Mouse (Mus musculus) cerebellum, adult (tissue): ENCODE data around the gene Mst1r.

Source experiments
- ATAC-seq: cut with Nextera tagmentation; 2 replicates; pipeline ENCODE4 v1.9.2; 2017; ENCODE audit warnings: mild to moderate bottlenecking, moderate library complexity, mixed read lengths; ENCODE audit not compliant: insufficient number of reproducible peaks, low FRiP score, low TSS enrichment

The Mst1r gene

DNA sequence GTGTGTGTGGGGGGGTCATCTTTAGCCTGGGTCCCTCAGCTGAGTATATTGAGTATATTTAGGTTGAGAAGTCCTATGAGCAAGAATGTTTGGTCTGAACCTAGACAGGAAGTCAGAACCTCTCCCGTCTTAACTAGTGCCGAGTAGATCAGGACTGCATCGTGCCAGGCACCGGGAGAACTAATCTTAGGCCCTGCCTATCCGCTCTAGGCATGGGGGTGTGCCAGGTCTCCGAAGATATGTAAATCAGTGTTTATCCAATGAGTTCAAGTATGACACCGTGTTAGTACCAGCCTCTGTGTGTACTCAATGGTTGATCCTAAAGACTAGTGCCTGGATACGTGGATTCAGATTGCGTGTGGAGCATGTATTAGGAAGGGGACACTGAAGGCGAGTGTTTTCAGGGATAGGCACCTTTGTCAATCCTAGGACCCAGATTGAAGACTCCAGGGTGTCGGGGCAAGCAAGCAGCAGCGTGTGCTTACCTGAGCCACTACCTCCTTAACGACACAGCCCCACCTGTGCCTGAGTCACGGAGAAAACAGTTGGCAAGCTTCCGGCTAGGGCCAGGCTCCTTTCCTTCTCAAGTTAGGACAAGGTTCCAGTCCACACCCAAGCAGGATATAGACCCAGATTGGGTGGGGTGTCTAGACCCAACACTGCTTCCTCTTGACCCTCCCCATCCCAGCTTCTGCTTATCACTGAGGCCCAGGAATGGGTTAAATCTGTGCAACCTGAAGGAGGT, 3.5 kb downstream of the Mst1r start:
- no peak for ATAC-seq

DNA sequence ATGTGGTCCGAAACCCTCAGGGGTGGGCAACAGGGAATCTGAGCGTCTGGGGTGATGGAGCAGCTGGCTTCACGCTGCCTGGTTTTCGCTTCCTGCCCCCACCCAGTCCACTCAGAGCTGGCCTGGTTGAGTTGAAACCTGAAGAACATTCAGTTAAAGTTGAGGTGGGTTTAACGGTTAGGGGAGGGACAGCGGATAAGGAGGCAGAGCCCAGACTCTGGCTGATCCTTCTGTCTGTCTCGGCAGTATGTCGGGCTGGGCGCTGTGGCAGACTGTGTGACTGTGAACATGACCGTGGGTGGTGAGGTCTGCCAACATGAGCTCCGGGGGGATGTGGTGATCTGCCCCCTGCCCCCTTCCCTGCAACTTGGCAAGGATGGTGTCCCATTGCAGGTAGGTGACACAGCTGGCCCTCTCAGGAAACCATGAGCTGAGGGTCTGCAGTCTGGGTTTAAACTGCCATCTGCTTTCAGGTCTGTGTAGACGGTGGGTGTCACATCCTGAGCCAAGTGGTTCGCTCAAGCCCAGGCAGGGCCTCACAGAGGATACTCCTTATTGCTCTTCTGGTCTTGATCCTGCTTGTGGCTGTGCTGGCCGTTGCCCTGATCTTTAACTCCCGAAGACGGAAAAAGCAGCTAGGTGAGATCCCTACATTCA, 8.2 kb downstream of the Mst1r start:
- no peak for ATAC-seq

DNA sequence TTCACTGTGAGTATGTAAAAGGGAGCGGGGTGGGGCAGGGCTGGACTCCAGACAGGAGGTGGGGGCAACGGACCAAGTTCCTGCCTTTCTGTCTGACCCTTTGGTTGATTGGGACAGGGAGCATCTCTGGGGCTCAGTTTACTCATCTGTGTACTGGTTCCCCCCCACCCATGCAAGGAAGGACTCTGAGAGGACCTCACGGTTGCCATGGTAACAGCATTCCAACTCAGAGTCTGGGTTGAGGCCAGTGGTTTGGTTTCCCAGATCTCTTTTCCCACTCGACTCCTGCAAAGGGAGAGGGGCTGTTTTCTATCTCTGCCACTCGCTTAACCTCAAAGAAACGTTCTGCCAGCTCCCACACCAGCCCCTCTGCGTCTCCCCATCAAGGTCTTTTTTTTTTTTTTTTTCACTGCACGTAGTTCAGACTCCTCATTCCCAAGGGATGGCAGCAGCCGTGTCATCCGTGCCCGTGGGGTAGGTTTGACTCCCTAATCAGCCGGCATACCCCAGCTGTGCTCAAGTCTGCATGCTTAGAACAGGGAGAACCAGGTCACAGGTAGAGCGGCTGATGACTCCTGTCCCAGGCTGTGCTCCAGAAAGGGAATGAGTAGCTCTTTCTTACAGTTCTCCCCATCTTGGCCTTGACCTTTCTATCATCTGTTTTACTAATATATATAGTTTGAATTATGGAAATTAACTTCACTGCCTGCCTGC, 11.4 kb downstream of the Mst1r start:
- ATAC-seq: no peak

DNA sequence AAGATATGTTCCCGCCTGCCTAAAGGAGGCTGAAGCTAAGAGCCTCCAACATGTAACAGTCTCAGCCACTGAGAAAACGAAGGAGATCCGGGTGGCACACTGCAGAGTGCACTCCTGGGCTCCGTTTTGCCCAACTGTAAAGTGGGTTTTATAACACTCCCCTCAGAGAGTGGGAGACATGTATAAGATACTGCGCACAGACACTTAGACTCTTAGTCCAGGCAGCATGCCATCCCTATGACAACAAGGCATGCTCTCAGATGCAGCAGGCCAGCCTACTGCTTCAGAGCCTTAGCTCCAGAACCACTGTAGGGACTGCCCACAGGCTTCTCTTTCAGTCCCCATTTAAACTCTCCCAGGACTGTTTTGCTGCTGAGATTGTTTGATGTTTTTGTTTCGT, 12.2 kb downstream of the Mst1r start:
- ATAC-seq: no peak

DNA sequence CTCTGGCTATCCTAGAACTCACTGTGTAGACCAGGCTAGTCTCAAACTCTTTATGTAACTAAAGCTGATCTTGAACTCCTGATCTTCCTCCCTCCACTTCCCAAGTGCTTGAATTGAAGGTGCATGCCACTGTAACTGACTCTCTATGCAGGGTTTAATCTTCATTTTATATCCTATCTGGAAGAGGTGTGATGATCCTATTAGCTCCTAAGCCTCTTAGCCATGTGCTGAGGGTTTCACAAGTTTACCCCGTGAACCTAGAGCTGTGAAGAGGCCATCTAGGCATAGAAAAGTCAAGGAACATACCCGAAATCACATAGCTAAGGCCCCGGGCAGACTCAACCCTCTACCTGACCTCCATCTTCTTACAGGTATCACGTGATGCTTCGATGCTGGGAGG, 12.8 kb downstream of the Mst1r start:
- ATAC-seq: no peak

DNA sequence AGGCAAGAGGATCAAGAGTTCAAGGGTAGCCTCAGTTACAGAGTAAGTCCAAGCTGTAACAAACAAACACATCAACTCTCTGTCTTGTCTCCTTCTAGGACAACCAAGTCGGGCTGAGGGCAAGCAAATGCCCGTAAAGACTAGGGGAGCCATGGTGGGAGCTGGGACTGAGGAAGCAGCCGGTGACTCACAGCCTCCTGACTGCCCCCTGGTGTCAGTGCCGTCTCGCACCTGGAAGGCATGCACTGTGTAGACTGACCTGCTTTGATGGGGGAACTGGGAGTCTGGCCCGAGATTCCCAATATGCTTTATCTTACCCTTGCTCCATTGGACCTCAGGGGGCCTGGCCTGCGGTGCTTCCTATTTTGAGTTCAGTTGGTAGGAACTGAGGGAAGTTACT, 16.3 kb downstream of the Mst1r start:
- no peak for ATAC-seq

DNA sequence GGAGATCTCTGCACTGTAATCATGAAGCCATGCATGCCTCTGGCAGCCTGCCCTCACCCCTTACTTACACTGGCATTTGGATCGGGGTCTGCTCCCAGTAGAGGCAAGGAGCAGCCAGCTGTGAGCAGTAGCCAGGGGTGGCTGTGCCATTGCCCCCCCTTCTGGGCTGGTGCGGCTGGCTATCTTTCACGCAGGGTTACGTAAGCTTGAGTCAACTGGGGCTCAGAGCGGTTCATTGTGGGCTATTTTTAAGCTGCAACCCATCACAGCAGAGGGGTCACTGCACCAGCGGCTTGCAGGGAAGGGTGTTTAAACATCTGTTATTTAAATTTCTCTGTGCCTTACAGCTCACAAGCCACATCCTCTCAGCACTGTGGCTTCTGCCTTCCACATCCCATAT, 17.3 kb downstream of the Mst1r start:
- no peak for ATAC-seq

DNA sequence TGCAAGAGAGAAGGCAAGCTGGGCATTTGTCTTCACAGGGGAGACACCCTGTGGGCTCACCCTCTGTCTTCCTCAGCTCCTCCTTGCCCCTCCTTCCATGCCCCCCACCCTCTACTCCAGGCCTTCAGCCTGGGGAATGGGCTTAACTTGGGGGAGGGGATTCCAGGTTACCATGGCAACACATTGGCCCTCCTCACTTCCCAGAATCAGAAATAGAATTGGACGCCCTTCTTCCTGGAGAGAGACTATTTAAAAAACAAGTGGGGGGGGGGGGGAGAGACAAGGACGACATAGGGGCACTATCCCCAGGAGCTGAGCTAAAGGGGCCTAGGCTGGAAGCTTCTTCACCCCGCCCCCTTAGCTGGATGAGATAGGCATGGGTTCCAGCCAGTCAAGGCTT, 18.6 kb downstream of the Mst1r start:
- no peak for ATAC-seq

DNA sequence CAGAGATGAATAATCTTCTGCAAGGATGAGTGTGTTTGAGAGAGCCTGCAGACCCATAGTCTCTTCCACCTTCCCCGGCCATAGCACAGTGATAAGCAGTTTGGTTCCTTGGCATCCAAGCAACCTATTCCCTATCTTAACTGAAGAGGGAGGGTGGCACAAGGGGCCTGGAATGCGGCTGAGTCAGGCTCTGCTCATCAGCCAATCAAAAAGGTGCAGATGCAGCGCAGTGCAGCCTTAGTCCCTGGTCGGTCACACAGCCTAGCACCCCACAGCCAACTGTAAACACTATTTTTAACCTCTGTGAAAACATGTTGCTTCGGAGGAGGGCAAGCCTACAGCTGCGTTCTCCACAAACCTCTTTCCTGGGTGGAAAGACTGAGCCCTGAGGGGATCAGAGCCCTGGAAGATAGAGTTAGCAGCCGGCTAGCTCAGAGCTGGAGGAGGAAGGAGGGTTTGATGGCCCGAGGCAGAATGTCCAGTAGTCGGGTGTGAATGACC, 20.3 kb downstream of the Mst1r start:
- no peak for ATAC-seq

DNA sequence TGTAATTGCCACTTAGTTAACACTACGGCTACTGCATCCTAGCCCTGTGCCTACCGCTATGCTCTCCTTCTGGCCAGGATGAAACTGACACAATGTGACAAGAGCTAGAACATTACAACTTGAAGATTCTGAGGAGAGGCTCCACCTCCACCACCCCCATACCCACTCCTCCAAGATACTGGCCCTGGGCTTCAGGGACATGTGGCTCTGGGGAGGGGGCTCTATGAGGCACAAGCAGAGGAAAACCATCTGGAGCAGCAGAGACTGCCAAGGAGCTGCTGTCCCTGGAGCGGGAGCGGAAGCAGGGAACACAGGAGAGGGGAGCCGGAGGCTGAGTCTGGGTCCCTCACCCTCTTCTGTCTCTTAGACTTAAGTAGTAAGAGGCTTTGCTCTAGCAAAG, 21.1 kb downstream of the Mst1r start:
- no peak for ATAC-seq

DNA sequence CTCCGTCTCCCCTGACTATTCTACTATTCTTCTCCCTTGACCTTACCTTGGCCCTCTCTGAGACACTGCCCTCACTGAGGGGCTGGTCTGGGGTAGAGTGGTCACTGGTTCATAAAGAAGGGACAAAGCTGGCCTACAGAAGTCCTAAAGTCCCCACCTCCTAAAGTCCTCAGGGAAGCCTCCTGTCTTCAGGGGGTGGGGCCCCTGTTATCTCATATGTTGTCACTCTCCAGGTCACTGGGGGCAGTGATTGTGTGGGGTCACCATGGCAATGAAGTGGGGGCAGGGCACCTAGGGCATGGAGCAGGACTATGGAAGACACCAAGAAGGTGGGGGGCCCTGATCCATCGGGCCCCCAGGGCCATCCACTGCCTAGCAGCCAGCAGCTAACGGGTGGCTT, 21.5 kb downstream of the Mst1r start, which contains the start of gene Actl11:
Gene Actl11 (plus strand): TSS at position 301 of the 400 bp plus-strand sequence.
- ATAC-seq: no peak

DNA sequence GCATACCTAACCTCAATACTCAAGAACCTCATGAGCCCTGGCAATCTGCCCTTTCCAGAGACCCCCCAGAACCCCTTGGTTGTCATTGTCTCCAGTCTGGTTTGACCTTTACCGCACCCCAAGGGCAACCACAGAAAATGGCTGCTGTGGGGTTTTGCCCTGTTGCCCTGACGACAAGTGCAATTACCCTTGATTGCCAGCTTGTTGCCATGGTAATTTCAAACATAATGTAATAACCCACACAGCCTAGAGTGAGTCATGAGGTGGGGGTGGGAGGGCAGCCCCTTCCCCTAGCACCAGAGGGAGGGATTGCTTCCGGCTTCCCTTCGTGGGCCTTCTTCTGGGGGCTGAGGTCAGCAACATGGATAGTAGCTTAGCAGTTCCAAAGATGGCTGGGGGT, 25.5 kb downstream of the Mst1r start:
- no peak for ATAC-seq

DNA sequence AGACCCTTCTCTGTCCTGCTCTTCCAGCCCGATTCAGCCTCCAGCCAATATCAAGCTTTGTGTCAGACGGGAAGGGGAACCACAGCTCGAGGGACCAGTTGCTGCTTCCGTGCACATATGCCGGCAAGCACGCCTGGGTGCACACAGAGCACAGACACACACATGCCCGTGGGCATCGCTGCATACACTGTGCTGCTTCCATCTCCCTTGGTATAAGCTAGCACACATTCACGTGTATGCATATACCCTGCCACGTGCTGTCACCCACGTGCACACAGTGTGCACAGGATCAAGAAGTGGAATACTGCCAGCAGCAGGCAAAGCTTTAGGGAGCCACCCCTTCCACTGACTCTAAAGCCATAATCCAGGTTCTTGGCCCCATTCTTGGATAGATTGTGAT, 27.5 kb downstream of the Mst1r start:
- ATAC-seq: no peak

DNA sequence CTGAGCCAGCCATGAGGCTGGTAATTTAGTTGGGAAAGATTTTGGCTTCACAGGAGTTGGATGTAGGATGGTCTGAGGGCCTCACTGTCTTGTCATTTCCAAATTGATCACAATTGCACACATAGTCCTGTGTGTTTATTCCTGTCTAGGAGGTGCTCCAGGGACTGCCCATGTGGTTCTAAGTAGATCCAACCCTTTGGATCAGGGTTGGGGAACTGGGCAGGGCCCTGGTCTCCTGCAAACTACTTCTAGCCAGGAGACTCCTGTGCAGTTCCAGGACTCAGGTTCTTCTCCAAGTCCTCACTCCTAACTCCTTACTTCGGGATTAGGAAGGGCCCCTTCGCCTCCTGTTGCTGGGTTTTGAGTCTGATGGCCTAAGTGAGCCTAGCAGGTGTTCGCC, 28.7 kb downstream of the Mst1r start, which contains the start of gene Camkv:
Gene Camkv (plus strand): TSS at position 301 of the 400 bp plus-strand sequence.
- ATAC-seq: no peak

DNA sequence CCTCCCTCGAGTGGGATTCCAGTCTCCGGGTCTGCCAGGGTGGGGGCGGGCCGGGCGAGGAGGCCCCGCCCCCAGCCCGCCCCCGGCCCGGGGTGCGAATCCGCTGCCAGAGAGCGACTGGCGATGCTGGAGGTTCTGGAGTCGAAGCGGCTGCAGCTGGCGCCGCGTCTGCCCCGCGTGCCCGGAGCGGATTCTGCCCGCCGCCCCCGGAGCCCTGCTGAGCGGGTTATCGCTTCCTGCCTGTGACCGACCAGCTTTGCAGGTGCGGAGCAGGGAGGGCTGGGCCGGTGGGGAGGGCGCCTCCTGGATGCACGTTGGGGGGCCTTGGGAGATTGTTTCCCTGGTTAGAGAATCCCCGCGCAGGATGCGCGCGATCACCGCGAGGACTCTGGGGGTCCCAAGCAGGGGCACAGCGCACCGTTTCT, 29.1 kb downstream of the Mst1r start:
- ATAC-seq: no peak

DNA sequence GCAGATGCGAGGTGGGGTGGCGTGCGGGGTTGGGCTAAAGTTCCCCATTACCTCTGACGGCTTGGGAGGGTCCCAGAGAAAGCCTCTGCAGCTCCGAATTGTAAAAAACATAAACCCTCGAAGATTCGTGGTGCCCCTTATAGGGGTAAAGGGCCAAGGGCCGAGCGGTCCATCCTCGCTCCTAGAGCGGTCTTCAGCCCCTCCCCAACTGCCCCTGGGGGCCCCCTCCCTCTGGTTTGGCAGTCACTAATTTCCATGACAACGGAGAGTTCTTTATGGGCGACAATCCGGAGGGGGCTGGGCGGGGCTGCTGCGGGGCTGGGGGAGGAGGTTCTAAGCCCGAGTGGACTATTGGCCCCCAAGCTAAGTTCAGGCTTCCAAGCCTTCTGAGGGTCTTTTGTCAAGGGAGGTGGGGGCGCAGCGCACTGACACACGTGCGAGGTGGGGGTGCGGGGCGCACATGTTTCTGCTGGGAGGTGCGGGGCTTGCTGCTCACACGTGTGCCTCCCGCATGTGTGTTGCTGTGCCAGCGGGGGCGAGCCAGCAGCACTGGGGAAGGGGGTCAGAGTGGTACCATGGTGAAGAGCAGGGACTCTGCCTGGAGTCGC, 29.6 kb downstream of the Mst1r start:
- no peak for ATAC-seq

DNA sequence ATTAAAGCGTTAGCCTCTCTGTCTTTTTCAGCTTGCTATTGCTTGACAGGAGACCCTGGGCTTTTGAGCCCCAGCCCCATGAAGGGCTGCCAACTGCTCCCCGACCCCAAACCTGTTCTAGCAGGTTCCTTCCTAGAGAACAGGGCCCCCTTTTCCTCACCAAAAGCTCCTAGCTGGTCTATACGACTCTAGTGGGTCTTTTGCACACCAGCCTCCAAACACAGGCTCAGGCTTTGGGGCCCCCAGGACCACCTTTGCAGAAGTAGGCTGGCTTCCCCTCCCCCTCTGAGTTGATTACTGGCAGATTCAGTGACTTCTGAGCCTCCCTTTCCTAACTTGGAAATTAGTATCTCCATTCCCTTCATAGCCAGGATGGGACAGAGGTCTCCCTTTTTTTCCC, 30.2 kb downstream of the Mst1r start:
- no peak for ATAC-seq

DNA sequence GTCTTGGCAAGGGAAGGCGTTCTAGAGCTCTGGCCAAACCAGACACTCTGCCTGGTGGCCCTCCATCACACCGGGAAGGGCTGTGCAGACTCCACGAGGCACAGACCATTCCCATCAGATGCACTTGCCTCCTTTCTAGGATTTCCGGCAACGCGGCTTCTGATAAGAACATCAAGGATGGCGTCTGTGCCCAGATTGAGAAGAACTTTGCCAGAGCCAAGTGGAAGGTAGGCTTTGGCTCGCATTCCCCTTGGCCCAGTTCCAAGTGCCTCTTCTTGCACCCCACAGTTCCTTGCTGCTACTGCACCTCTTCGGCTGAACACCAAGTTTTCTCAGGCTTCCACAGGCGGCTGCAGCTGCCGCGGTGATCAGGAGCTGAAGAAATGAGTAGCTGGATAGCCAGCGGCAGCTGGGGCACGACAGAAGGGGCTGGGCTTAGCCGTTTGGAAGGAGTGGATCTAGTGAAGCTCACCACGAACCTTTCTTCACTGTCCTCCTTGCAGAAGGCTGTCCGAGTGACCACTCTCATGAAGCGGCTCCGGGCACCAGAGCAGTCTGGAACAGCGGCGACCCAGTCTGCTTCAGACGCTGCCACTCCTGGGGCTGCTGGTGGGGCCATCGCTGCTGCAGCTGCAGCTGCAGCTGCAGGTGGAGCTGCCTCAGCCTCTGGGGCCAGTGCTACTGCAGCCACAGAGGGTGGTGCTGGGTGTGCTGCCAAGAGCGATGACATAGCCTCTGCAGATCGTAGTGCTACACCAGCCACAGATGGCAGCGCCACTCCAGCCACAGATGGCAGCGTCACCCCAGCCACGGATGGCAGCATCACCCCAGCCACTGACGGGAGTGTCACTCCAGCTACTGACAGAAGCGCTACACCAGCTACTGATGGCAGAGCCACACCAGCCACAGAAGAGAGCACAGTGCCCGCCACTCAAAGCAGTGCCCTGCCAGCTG, 40.8 kb downstream of the Mst1r start:
- 0 out of 2 replicates have a peak, but pooled peaks have one; percentile 17 for ATAC-seq

DNA sequence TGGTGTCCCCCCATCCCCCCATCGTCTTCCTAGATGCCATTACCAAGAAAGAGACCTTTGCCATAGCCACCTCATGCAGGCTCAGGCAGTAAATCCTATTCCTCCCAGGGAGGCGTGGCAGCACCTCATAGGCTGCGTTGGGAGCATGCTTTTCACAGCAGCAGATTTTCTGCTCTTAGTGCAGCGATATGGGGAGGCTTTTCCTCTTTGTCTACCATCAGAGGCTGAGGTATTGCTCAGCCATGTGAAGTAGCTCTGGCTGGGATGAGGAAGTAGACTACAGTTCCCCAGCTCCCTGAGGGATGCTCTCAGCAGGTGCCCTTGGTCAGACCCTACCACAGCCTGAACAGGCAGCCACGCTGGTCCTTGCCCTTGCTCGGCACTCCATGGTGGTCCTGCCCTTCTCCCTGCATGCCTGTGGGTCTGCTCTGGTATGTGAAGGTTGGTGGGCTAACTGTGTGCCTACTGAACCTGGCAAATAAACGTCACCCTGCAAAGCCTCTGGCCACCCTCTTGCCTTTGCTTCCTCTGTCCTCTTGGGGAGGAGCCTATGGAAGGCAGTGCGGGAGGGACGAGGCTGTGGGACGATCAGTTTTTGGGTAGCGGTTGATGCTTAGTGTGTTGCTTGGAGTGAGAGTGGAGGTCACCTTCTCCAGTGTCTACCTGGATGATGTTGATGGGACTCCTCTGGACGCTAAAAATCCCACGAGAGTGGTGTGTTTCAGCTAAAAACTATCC, 42.7 kb downstream of the Mst1r start:
- no peak for ATAC-seq
